Mouse (Mus musculus) A20 (cell line): ENCODE measurements around the gene Alg12.

ENCODE experiments used
- DNase-seq: peaks from one replicate; pipeline ENCODE4 v3.0.0-alpha.2; 2011; ENCODE audit warnings: low read depth, low spot score

The Alg12 gene

GRCm38 (mm10) chr15:88819026-88819905, at the start of gene Alg12, which contains the start of gene Creld2:
TSS of gene Alg12 (minus strand) at chr15:88819318.
TSS of gene Creld2 (plus strand) at chr15:88819646.
- DNase-seq = peak; percentile 99

- no peak for DNase-seq
These were observed 49.1 kb upstream of the Alg12 start for GRCm38 (mm10) chr15:88868024-88868742.

- peak; percentile 19 for DNase-seq
These were observed 48.4 kb upstream of the Alg12 start for GRCm38 (mm10) chr15:88867368-88868023.

- peak; percentile 11 for DNase-seq
These were observed 47.8 kb upstream of the Alg12 start for GRCm38 (mm10) chr15:88866934-88867356.

GRCm38 (mm10) chr15:88865888-88866695, 47.0 kb upstream of the Alg12 start:
- no peak for DNase-seq

- no peak for DNase-seq
These were observed 45.9 kb upstream of the Alg12 start for GRCm38 (mm10) chr15:88865061-88865460.

GRCm38 (mm10) chr15:88864270-88865030, 45.3 kb upstream of the Alg12 start:
- DNase-seq = no peak

- peak; percentile 85 for DNase-seq
These were observed 44.6 kb upstream of the Alg12 start for GRCm38 (mm10) chr15:88863695-88864231.

- DNase-seq = peak; percentile 78
These were observed 44.0 kb upstream of the Alg12 start for GRCm38 (mm10) chr15:88862881-88863694.

GRCm38 (mm10) chr15:88861772-88862622, 42.9 kb upstream of the Alg12 start, which contains the start of gene Pim3:
TSS of gene Pim3 (plus strand) at chr15:88862186.
- peak; percentile 99 for DNase-seq

GRCm38 (mm10) chr15:88860781-88861180, 41.7 kb upstream of the Alg12 start:
- no peak for DNase-seq

- DNase-seq = no peak
These were observed 40.3 kb upstream of the Alg12 start for GRCm38 (mm10) chr15:88859206-88859970.

GRCm38 (mm10) chr15:88858707-88859106, 39.6 kb upstream of the Alg12 start:
- DNase-seq = no peak

- DNase-seq = no peak
These were observed 39.0 kb upstream of the Alg12 start for GRCm38 (mm10) chr15:88858141-88858541.

- no peak for DNase-seq
These were observed 38.2 kb upstream of the Alg12 start for GRCm38 (mm10) chr15:88857361-88857760.

GRCm38 (mm10) chr15:88856613-88857012, 37.5 kb upstream of the Alg12 start:
- no peak for DNase-seq

GRCm38 (mm10) chr15:88855896-88856417, 36.8 kb upstream of the Alg12 start:
- no peak for DNase-seq
